Mouse (Mus musculus) neural tube, embryonic 13.5 days (tissue): ENCODE measurements around the gene Atf7. TPM values are rescaled to one million over a fixed set of nuclear protein-coding genes. Genes with fewer than 3 reads are reported as not detected.
"Not testable (repeated sequence)": the region's sequence is repeated elsewhere in the genome, so short reads cannot be mapped to it uniquely, and the experiment has no call there.

Experiments used
- ATAC-seq: fragments of 200-750 bp; cut with Nextera tagmentation; 2 replicates; pipeline ENCODE4 v1.8.0; 2017; ENCODE audit warnings: low read depth, mild to moderate bottlenecking, moderate TSS enrichment, moderate library complexity
- H3K27ac ChIP-seq: fragments of 300-500 bp; sonication (generic); replicated peaks from 2 replicates; pipeline ENCODE4 v1.5.1; 2015; ENCODE audit warnings: moderate library complexity, mild to moderate bottlenecking, inconsistent platforms
- H3K27me3 ChIP-seq: fragments of 300-500 bp; sonication (generic); 2 replicates; pipeline ENCODE4 v1.6.1; 2015; ENCODE audit warnings: mild to moderate bottlenecking, inconsistent platforms
- H3K36me3 ChIP-seq: fragments of 300-500 bp; sonication (generic); 2 replicates; pipeline ENCODE4 v1.6.1; 2015; ENCODE audit warnings: mild to moderate bottlenecking, inconsistent platforms
- H3K4me1 ChIP-seq: fragments of 300-500 bp; sonication (generic); replicated peaks from 2 replicates; pipeline ENCODE4 v1.6.1; 2015; ENCODE audit warnings: inconsistent platforms
- H3K4me2 ChIP-seq: fragments of 300-500 bp; sonication (generic); 2 replicates; pipeline ENCODE4 v1.6.1; 2015; ENCODE audit warnings: inconsistent platforms, mild to moderate bottlenecking, moderate library complexity
- H3K4me3 ChIP-seq: fragments of 300-500 bp; sonication (generic); 2 replicates; pipeline ENCODE4 v1.5.1; 2015; ENCODE audit warnings: mild to moderate bottlenecking, inconsistent platforms
- H3K9ac ChIP-seq: fragments of 300-500 bp; sonication (generic); 2 replicates; pipeline ENCODE4 v1.6.1; 2015; ENCODE audit warnings: moderate library complexity, mild to moderate bottlenecking, inconsistent platforms
- H3K9me3 ChIP-seq: fragments of 300-500 bp; sonication (generic); 2 replicates; pipeline ENCODE4 v1.6.1; 2016; ENCODE audit warnings: inconsistent platforms
- WGBS: fragments of 180-500 bp; shearing (Covaris S2); methylation state at CpG from one replicate; pipeline ENCODE4 v1.1.7; 2015; 5-methylcytosine and 5-hydroxymethylcytosine counted together
- polyA plus RNA-seq: library from polyadenylated mRNA; unstranded; fragments of >200 nt; fragmentation: Nextera tagmentation; extraction: Ambion mirVana; gene quantifications from 2 replicates; pipeline ENCODE4 v1.2.1, GENCODE M21; 2015

The Atf7 gene
- polyA plus RNA-seq, 1 experiment from 2014 or later: 22.5 TPM

DNA sequence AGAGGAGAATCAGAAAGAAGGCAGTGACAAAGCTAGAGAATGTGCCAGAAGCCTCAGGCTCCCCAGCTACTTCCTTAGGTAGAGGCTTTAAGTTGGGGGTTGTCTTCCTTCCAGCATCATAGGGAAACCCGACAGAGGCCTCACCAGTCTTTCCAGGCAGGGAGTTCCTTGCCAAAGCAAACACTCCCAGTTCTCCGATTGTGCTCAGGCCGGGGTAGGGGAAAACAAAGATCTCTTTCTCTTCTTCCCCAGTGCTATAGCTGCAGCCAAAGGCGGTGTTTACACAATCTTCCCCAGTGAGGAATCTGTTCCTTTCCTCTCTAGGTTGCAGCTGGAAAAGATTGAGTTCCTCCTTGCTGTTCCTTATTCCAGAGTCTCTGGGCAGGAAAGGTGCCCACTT, 31.4 kb upstream of the Atf7 start:
- peaks cover 25% of the 10 kb centered on the region for H3K4me1 ChIP-seq
- H3K4me3 ChIP-seq: no peak overlapping the region
- no peaks in the 10 kb centered on the region for H3K27me3 ChIP-seq
- H3K4me2 ChIP-seq: no peak overlapping the region
- WGBS: 30% methylated on average over 4 of the region's 4 CpGs
- peak overlapping the region; percentile 82 for H3K27ac ChIP-seq
- H3K9ac ChIP-seq: 0 out of 2 replicates have a peak overlapping the region, but pooled peaks have one; percentile 26
- peaks cover 9% of the 10 kb centered on the region for H3K36me3 ChIP-seq
- H3K9me3 ChIP-seq: no peaks in the 10 kb centered on the region
- peak; percentile 36; the same call in 1 of the 2 replicates for ATAC-seq

DNA sequence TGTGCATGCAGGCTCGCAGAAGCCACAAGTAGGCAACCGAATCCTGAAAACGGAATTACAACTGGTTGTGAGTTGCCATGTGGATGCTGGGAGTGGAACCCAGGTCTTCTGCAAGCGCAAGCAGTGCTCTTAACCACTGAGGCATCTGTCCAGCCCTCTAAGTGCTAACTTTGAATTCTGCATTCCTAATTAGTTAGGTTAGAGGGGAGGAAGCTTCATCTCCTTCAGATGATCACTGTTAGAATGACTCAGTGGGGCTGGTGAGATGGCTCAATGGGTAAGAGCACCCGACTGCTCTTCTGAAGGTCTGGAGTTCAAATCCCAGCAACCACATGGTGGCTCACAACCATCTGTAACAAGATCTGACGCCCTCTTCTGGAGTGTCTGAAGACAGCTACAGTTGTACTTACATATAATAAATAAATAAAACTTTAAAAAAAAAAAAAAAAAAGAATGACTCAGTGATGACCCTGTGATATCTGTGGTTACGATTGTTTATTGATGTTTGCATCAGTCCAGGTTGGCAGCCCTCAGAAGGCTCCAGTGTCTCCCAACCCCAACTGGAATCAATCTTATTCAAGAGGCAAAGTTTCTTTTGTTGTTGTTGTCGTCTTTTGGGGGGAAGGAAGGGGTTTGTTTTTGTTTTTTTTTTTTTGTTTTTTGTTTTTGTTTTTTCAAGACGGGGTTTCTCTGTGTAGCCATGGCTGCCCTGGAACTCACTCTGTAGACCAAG, 26.8 kb upstream of the Atf7 start:
- not testable (repeated sequence) for H3K9ac ChIP-seq, H3K36me3 ChIP-seq, H3K27ac ChIP-seq, H3K27me3 ChIP-seq, ATAC-seq, H3K9me3 ChIP-seq, H3K4me3 ChIP-seq, H3K4me2 ChIP-seq
- 86% methylated on average over 8 of the region's 9 CpGs for WGBS
- peaks cover 13% of the 10 kb centered on the region for H3K4me1 ChIP-seq

- H3K9me3 ChIP-seq: no peaks in the 10 kb centered on the region
- peaks cover 4% of the 10 kb centered on the region; the same call in 1 of the 2 replicates for H3K4me1 ChIP-seq
- WGBS: 75% methylated on average over 3 of the region's 3 CpGs
- no peak overlapping the region for H3K4me2 ChIP-seq
- no peaks in the 10 kb centered on the region for H3K36me3 ChIP-seq
- no peak for ATAC-seq
- no peak overlapping the region for H3K9ac ChIP-seq
- H3K4me3 ChIP-seq: no peak overlapping the region
- no peak overlapping the region for H3K27ac ChIP-seq
- no peaks in the 10 kb centered on the region for H3K27me3 ChIP-seq
Measured at GRCm38 (mm10) chr15:102651107-102651506, 25.8 kb upstream of the Atf7 start.

DNA sequence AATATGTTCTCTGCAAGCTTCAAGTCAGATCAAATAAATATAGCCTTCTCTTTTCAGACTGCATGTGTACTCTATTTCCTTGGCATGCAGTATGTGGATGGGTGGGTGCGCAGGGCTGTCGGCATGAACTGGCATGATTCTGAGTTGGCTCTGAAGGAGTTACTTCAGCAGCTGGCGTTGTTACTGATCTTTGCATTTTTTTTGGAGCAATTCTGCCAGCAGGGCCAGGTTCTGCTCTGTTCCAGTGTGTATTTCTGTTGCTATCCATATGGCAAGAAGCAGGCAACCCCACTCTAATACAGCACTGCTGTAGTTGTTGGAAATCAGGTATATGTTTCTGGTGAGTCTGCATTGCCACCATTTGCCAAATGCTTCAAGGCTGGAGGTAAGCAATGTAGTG, 10.6 kb upstream of the Atf7 start:
- no peak for ATAC-seq
- H3K9ac ChIP-seq: no peak overlapping the region
- no peaks in the 10 kb centered on the region for H3K36me3 ChIP-seq
- no peaks in the 10 kb centered on the region for H3K9me3 ChIP-seq
- H3K27me3 ChIP-seq: no peaks in the 10 kb centered on the region; the same call in 1 of the 2 replicates
- H3K4me3 ChIP-seq: no peak overlapping the region
- no peaks in the 10 kb centered on the region for H3K4me1 ChIP-seq
- no peak overlapping the region for H3K27ac ChIP-seq
- WGBS: 84% methylated on average over 3 of the region's 3 CpGs
- no peak overlapping the region for H3K4me2 ChIP-seq

GRCm38 (mm10) chr15:102634684-102635083, 9.4 kb upstream of the Atf7 start:
- Histone ChIP-seq H3K4me2 (no peak overlapping the region), H3K36me3 (no peaks in the 10 kb centered on the region), H3K4me3 (no peak overlapping the region), H3K9ac (no peak overlapping the region), H3K27ac (no peak overlapping the region), H3K9me3 (no peaks in the 10 kb centered on the region), H3K4me1 (no peaks in the 10 kb centered on the region), H3K27me3 (no peaks in the 10 kb centered on the region; the same call in 1 of the 2 replicates)
- ATAC-seq: no peak
- 94% methylated on average over 8 of the region's 8 CpGs for WGBS

GRCm38 (mm10) chr15:102625687-102626055, 407 bp upstream of the Atf7 start:
- H3K27ac ChIP-seq: peak overlapping the region; percentile 97
- no peaks in the 10 kb centered on the region for H3K36me3 ChIP-seq
- under 1% methylated on average over 18 of the region's 18 CpGs for WGBS
- no peaks in the 10 kb centered on the region for H3K9me3 ChIP-seq
- H3K4me2 ChIP-seq: peak overlapping the region; percentile 64
- H3K4me3 ChIP-seq: peak overlapping the region; percentile 61
- ATAC-seq: peak; percentile 48
- peaks cover 28% of the 10 kb centered on the region for H3K4me1 ChIP-seq
- no peaks in the 10 kb centered on the region for H3K27me3 ChIP-seq
- peak overlapping the region; percentile 82 for H3K9ac ChIP-seq

- WGBS: 6% methylated on average over 17 of the region's 17 CpGs
- H3K27ac ChIP-seq: peak overlapping the region; percentile 97; the same call in 1 of the 2 replicates
- peak; percentile 0; the same call in 1 of the 2 replicates for ATAC-seq
Measured at GRCm38 (mm10) chr15:102624291-102624969, 834 bp downstream of the Atf7 start.

GRCm38 (mm10) chr15:102623121-102623520, 2.1 kb downstream of the Atf7 start:
- H3K4me1 ChIP-seq: peaks cover 28% of the 10 kb centered on the region
- no peaks in the 10 kb centered on the region for H3K27me3 ChIP-seq
- ATAC-seq: no peak
- 91% methylated on average over 3 of the region's 3 CpGs for WGBS
- no peak overlapping the region for H3K27ac ChIP-seq
- peak overlapping the region; percentile 29 for H3K4me2 ChIP-seq
- H3K36me3 ChIP-seq: no peaks in the 10 kb centered on the region
- no peaks in the 10 kb centered on the region for H3K9me3 ChIP-seq
- H3K9ac ChIP-seq: no peak overlapping the region
- H3K4me3 ChIP-seq: no peak overlapping the region

More at GRCm38 (mm10) chr15:102624291-102624969, 834 bp downstream of the Atf7 start:
- H3K4me2 ChIP-seq: peak overlapping the region; percentile 64
- peak overlapping the region; percentile 82 for H3K9ac ChIP-seq
- H3K36me3 ChIP-seq: no peaks in the 10 kb centered on the region
- no peaks in the 10 kb centered on the region for H3K9me3 ChIP-seq
- peak overlapping the region; percentile 61 for H3K4me3 ChIP-seq
- H3K4me1 ChIP-seq: peaks cover 28% of the 10 kb centered on the region
- no peaks in the 10 kb centered on the region for H3K27me3 ChIP-seq

DNA sequence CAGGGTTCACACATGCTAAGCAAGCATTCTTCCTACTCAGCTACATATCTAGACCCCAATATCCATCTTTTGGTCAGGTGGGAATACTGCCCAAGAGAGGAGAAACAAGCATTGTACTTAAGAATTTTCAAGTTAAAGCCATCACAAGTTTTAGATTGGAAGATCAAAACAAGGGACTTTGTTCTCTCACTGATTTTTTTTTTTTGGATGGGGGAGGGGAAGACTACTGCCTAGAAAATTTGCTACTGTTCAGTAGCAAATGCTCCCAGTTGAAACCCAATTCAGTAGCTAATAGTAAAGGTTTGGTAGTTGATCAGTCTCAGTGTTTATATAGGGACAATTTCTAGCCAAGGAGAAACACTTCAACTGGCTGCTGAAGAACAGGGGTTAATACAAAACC, 2.7 kb downstream of the Atf7 start:
- no peaks in the 10 kb centered on the region for H3K9me3 ChIP-seq
- H3K4me3 ChIP-seq: no peak overlapping the region
- no peak for ATAC-seq

DNA sequence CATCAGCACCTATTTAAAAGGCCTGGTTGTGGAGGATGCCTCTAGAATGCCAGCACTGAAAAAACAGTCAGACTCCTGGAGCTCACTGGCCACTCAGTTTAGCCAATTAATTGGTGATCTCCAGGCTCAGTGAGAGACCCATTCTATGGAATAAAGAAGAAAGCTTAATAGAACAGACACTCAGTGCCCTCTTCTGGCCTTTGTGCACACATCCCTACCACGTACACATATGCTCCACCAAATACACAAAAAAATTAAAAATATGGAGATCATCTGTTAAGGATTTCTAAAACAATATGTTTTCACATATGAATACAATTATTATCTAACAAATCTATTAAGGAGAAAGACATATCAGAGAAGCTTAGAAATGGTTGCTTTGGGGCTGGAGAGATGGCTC, 4.5 kb downstream of the Atf7 start:
- H3K27ac ChIP-seq: no peak overlapping the region
- whole genome bisulfite sequencing: 89% methylated on average over 1 of the region's 1 CpGs
- no peaks in the 10 kb centered on the region for H3K9me3 ChIP-seq
- no peak for ATAC-seq
- H3K4me3 ChIP-seq: no peak overlapping the region
- no peaks in the 10 kb centered on the region for H3K27me3 ChIP-seq
- no peak overlapping the region for H3K4me2 ChIP-seq
- no peaks in the 10 kb centered on the region for H3K36me3 ChIP-seq
- peaks cover 24% of the 10 kb centered on the region for H3K4me1 ChIP-seq
- no peak overlapping the region for H3K9ac ChIP-seq

More for the DNA sequence above, 2.7 kb downstream of the Atf7 start:
- Histone ChIP-seq H3K27me3 (no peaks in the 10 kb centered on the region), H3K27ac (no peak overlapping the region), H3K4me1 (peaks cover 28% of the 10 kb centered on the region), H3K36me3 (no peaks in the 10 kb centered on the region), H3K4me2 (no peak overlapping the region), H3K9ac (no peak overlapping the region)

GRCm38 (mm10) chr15:102619486-102619885, 5.8 kb downstream of the Atf7 start:
- no peak overlapping the region for H3K27ac ChIP-seq
- H3K9ac ChIP-seq: no peak overlapping the region
- H3K4me3 ChIP-seq: no peak overlapping the region
- WGBS: 96% methylated on average over 5 of the region's 5 CpGs
- ATAC-seq: no peak
- no peaks in the 10 kb centered on the region for H3K27me3 ChIP-seq
- H3K9me3 ChIP-seq: no peaks in the 10 kb centered on the region
- H3K4me2 ChIP-seq: no peak overlapping the region
- no peaks in the 10 kb centered on the region for H3K36me3 ChIP-seq
- H3K4me1 ChIP-seq: peaks cover 21% of the 10 kb centered on the region

GRCm38 (mm10) chr15:102617654-102618053, 7.6 kb downstream of the Atf7 start:
- Histone ChIP-seq H3K9me3 (no peaks in the 10 kb centered on the region), H3K27me3 (no peaks in the 10 kb centered on the region), H3K9ac (no peak overlapping the region), H3K4me3 (no peak overlapping the region), H3K36me3 (no peaks in the 10 kb centered on the region), H3K4me1 (peaks cover 4% of the 10 kb centered on the region), H3K27ac (no peak overlapping the region), H3K4me2 (no peak overlapping the region)
- 93% methylated on average over 1 of the region's 1 CpGs for WGBS
- ATAC-seq: no peak
